In the genomic region with DNA sequence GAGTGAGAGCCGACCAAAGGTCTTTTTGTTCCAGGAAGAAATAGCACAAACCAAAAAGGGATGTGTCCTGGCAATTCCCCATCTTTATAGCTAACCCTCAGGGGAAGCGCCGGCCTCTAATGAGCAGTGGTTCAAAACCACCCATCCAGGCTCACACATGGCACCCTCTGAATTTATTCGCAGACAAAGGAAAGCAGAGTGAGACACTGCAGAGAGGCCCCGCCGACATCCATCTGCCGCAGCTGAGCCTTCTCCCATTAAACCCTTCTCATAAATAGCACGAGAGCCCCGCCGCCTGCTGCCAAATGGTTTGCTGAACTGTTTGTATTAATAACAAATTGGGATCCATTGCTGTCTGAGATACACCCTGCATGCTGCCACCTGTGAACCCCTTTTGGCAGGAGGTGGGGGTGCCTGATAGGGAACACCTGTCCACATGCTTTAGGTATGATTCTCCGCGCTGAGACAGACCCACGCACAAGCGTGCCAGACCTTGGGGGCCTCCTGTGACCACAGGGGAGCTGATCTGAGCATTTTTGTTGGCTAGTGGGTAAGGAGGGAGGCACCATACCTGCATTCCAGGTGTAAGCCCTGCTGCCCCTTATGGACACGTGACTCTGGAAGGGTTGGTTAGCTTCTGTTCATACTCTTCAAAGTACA, we compare ENCODE assay signal across 12 mouse cellular contexts.
A peak's percentile ranks its signal among the peaks of the same experiment; 100 is the strongest.
DNase-seq lines count a peak whose midpoint lies in the region; ATAC-seq lines count a peak whose summit lies in the region.
"Had no signal": no experiment of that assay in that cellular context is flagged by ENCODE, and none has a peak within 500 bp of the region (broad histone marks: within the 10 kb centered on the region; RNA-seq: fewer than 3 reads in every experiment).

No protein-coding gene starts in this region.

- no peak overlapping the region for H3K4me2 ChIP-seq in midbrain, embryonic 11.5 days
- H3K4me2 ChIP-seq in midbrain, embryonic 16.5 days (ENCODE audit: low read length) = no peak overlapping the region
- no peak overlapping the region for H3K4me2 ChIP-seq in forebrain, embryonic 12.5 days
- H3K4me2 ChIP-seq: heart, embryonic 15.5 days; liver, embryonic 11.5 days had no signal

- no peak overlapping the region for H3K4me3 ChIP-seq in midbrain, embryonic 11.5 days (ENCODE audit: low read depth, low read length)
- H3K4me3 ChIP-seq in midbrain, embryonic 16.5 days (ENCODE audit: low read depth, low read length) = no peak overlapping the region
- H3K4me3 ChIP-seq in forebrain, embryonic 12.5 days (replicated peaks) = no peak overlapping the region
- H3K4me3 ChIP-seq: heart, embryonic 15.5 days had no signal

- H3K27me3 ChIP-seq in midbrain, embryonic 11.5 days (ENCODE audit: control insufficient read depth, insufficient read depth, low read length) = no peaks in the 10 kb centered on the region
- H3K27me3 ChIP-seq in midbrain, embryonic 16.5 days (ENCODE audit: control insufficient read depth, insufficient read depth, low read depth, low read length) = no peaks in the 10 kb centered on the region
- H3K27me3 ChIP-seq in forebrain, embryonic 12.5 days = no peaks in the 10 kb centered on the region
- H3K27me3 ChIP-seq: heart, embryonic 15.5 days had no signal

- ATAC-seq in midbrain, embryonic 11.5 days (ENCODE audit: low FRiP score) = no peak
- no peak for ATAC-seq in midbrain, embryonic 16.5 days
- peak; percentile 60; the same call in 1 of the 2 replicates for ATAC-seq in forebrain, embryonic 12.5 days (ENCODE audit: low FRiP score)

- no peak overlapping the region for H3K9ac ChIP-seq in midbrain, embryonic 11.5 days (ENCODE audit: low read length)
- no peak overlapping the region for H3K9ac ChIP-seq in midbrain, embryonic 16.5 days (ENCODE audit: low read depth, low read length)
- no peak overlapping the region for H3K9ac ChIP-seq in forebrain, embryonic 12.5 days
- H3K9ac ChIP-seq: heart, embryonic 15.5 days had no signal

- H3K27ac ChIP-seq in midbrain, embryonic 11.5 days (ENCODE audit: low read depth, low read length) = no peak overlapping the region
- H3K27ac ChIP-seq in midbrain, embryonic 16.5 days (ENCODE audit: low read length) = no peak overlapping the region
- H3K27ac ChIP-seq in forebrain, embryonic 12.5 days = peak overlapping the region; percentile 78
- H3K27ac ChIP-seq: heart, embryonic 15.5 days had no signal

- H3K9me3 ChIP-seq in midbrain, embryonic 11.5 days (ENCODE audit: control insufficient read depth, low read length) = no peaks in the 10 kb centered on the region
- H3K9me3 ChIP-seq in midbrain, embryonic 16.5 days (replicated peaks; ENCODE audit: control insufficient read depth, low read length, poor library complexity, severe bottlenecking) = no peaks in the 10 kb centered on the region
- no peaks in the 10 kb centered on the region for H3K9me3 ChIP-seq in forebrain, embryonic 12.5 days
- H3K9me3 ChIP-seq: heart, embryonic 15.5 days had no signal

- no peaks in the 10 kb centered on the region for H3K36me3 ChIP-seq in midbrain, embryonic 11.5 days (ENCODE audit: control insufficient read depth, insufficient read depth, low read length)
- H3K36me3 ChIP-seq in midbrain, embryonic 16.5 days (ENCODE audit: control insufficient read depth, insufficient read depth, low read length) = no peaks in the 10 kb centered on the region
- no peaks in the 10 kb centered on the region for H3K36me3 ChIP-seq in forebrain, embryonic 12.5 days (replicated peaks)
- H3K36me3 ChIP-seq: heart, embryonic 15.5 days had no signal

- WGBS in midbrain, embryonic 11.5 days = 88% methylated on average over 15 of the region's 15 CpGs
- 52% methylated on average over 15 of the region's 15 CpGs for WGBS in midbrain, embryonic 16.5 days
- 66% methylated on average over 15 of the region's 15 CpGs for WGBS in forebrain, embryonic 12.5 days

- no peaks in the 10 kb centered on the region for H3K4me1 ChIP-seq in midbrain, embryonic 11.5 days (ENCODE audit: control insufficient read depth, insufficient read depth, low read length)
- H3K4me1 ChIP-seq in midbrain, embryonic 16.5 days (ENCODE audit: control insufficient read depth, insufficient read depth, low read length) = no peaks in the 10 kb centered on the region
- peaks cover 20% of the 10 kb centered on the region for H3K4me1 ChIP-seq in forebrain, embryonic 12.5 days
- H3K4me1 ChIP-seq: heart, embryonic 15.5 days had no signal

- DNase-seq in midbrain, embryonic 11.5 days (ENCODE audit: low spot score, missing footprints) = peak; percentile 69
- peak; percentile 88 for DNase-seq in layer of hippocampus, adult 9-11 months
- peak; percentile 28 for DNase-seq in right cerebral cortex, postnatal 14 days
- DNase-seq in urinary bladder, adult 18-20 months (ENCODE audit: low spot score in 2 of 2) = no peak
- DNase-seq in adrenal gland, adult 18-20 months (ENCODE audit: low spot score in 2 of 2) = no peak
- no peak for DNase-seq in kidney, postnatal 4 days
- DNase-seq: retina, postnatal 1 day; thymus, postnatal 14 days had no signal

Comparison
In these comparisons a context has a peak if more than half of its experiments do, and no peak if none do; other contexts are left out.
1. DNase-seq: peak in midbrain, embryonic 11.5 days (single experiment), layer of hippocampus, adult 9-11 months (single experiment) and right cerebral cortex, postnatal 14 days (single experiment); none in urinary bladder, adult 18-20 months (0 of 2), adrenal gland, adult 18-20 months (0 of 2) and kidney, postnatal 4 days (0 of 2).